Mouse (Mus musculus): ENCODE measurements at regions not wholly inside any gene's neighbourhood (a gene's known extent, or its start where the extent isn't known, plus 50 kb on each side); places are given as distances from the start of the nearest gene placed in this dataset.
"Not testable (repeated sequence)": the region's sequence is repeated elsewhere in the genome, so short reads cannot be mapped to it uniquely, and the experiment has no call there.

DNA sequence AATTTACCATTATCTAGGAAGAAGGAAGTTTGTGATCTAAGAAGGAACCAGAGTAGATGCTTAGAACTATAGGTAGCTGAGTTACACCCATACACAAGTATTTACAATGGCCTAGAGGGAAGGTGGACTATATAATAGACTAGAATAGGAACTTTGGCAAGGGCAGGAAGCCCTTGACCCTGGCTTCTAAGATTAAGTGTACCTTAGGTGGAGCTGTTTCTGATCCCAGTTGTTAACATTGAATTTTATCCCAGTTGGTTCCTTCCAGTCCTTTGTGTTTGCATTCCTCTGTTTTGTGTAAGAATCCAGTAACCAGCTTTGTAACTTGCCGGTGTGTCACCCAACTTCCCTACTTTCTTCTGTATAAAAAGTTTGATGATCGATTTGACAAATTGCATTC is 294.1 kb downstream of the Plod2 start:
- DNase-seq (ENCODE audit: low spot score in 2 of 2): not testable (repeated sequence)

DNA sequence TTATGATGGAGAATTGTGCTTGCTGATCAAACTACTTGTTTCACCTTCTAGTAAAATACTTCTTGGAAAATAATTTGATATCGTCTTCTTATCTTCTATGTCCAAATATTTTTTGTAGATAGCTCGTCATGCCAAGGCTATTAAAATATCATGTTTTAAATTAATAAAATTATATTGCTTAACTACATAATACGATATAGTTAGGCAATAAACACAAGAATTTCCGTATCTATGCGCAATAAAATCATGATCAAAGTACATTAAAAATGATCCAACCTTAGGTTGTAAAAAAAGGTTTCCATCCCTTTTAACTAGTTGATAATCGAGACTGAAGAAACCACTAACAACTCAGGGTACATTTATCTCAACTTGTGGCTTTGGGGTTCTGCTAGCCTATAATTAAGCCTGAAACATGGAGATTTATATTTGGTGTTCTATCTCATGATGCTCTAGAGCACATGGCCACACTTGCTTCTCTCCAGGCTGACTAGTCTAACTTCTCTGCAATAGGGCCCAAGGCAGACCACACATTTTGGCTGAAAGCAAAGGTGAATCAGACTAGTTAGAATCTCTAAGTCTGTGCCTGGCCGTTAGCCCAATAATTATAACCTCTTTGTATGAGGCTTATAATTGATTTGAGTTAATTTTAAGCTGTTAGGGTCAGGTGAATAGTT is 314.5 kb downstream of the Plod2 start:
- no peak for DNase-seq (ENCODE audit: low spot score in 2 of 2)

DNA sequence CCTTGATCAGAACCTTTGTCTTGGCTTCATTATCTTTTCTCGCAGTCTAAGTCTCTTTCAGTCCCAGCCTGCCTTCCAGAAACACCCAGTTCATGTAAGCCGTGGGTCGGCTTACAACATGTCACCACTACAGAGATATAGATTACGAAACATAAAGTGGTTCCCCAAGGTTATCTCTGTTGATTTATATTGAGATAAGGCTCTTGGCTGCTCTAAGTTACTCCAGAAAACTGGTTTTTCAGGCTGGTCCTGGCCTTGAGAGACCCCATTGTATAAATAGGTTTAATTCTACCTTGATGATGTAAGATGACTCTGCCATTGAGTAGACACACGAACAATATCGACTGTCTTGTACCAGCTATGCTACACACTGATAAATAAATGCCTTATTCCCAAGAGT is 323.8 kb downstream of the Plod2 start:
- DNase-seq (ENCODE audit: low spot score in 2 of 2): no peak

DNA sequence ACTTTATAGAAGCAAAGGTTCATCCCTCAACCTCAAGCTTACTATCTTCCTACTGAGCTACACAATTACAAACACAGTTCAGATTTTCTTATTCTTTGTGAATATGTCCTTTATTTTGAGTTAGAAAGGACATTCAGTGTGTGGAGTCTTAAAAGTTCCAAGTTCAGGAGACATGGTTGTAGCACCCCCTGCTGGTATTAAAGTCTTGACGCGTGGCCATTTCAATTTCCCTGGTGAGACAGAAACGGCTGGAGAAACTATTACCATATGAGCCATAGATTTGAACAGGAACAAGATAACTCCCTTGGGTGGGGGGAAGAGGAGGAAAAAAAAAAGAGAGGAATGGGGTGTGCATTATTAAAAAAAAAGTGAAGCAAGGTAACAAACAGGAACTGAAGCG is 336.6 kb downstream of the Plod2 start:
- DNase-seq (ENCODE audit: low spot score in 2 of 2): peak; percentile 4 to 5

DNA sequence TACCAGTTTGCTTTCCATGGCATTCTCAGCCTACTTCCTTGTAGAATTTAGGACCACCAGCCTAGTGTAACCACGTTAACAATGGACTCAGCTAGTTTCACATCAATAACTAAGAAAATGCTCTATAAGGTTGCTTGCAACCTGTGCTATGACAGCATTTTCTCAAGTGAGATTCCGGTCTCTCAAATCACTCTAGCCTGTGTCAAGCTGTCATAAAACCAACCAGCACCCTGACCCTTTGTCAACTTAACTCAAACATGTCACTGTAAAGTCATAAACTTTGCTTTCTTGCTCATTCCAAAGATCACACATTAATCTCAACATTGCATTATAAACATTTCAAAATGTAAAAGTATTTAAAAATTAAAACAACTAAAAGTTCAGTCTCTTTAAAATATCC is 337.8 kb downstream of the Plod2 start:
- DNase-seq (ENCODE audit: low spot score in 2 of 2): no peak

DNA sequence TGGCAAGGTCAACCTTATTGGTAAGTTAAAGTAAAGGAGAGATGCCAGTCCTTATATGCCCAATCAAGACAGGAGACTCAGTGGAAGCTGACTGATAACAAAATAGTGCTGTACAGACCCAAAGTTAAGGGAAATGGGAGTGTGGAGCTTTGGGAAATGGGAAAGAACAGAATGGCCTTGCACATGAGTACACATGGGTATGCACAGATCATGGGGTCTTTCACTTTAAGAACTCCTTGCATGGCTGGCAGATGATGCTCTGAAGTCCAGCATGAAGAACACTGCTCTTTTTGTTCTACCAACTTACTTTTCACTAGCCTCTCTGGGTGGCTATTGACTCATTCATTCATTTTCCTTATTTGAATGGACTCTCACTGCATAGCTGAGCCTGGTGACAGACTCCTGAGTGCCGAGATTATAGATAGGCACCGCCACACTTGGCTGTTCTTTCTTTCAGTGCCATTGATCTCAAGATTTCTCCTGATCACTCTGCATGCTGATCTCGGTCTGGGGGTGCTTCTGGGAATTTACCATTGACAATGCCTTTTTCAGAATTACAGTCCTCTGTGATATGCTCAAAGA is 340.3 kb downstream of the Plod2 start:
- no peak for DNase-seq (ENCODE audit: low spot score in 2 of 2)

DNA sequence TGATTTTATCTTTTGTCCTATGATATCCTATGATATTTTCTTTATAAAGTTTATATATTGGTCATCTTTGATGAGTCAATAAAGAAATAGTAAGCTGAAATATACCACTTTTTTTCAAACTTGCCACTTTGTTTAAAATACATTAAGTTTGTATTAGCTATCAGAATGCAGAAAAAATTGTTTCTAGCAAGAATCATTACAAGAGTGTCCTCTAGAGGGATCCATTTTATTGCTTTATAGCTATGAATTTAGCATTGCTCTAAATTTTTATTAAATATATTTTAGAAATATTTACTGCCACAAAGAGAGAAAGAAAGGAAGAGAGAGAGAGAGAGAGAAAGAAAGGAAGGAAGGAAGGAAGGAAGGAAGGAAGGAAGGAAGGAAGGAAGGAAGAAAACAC is 348.0 kb downstream of the Plod2 start:
- no peak for DNase-seq (ENCODE audit: low spot score in 2 of 2)

DNA sequence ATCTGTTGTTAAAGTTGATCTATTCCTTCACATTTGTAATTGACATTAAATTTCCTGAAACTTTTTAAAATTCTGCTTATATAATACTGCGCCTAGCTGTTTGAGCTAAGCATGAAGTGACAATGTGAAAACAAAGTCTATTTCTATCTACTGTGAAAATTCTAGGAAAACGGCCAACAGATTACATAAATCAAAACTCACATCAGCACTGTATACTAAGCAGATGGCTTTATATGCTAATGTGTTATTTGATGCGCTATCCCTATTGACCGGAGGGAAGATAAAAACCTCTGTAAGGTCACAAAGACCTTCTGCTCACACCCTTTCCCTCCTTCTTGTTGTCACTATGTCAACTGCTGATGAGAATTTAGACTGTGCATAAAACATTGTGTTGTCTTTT is 357.7 kb downstream of the Plod2 start:
- DNase-seq (ENCODE audit: low spot score in 2 of 2): no peak

DNA sequence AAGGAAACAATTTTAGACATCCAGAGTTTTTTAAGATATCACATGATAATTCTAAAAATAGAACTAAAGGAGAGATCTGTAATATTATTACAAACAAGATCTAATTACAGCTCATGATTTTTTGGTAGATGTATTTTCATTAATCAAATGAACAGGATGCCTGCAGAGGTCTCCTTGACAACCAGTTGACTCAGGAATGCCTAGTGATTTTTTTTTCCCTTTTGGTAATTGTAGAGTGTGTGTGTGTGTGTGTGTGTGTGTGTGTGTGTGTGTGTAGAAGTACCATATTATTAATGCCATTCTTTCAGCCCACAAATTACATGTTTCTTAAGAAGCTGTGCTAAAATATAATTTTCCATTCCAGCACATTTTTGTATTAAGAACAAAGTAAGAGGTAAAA is 365.1 kb downstream of the Plod2 start:
- no peak for DNase-seq (ENCODE audit: low spot score in 2 of 2)

DNA sequence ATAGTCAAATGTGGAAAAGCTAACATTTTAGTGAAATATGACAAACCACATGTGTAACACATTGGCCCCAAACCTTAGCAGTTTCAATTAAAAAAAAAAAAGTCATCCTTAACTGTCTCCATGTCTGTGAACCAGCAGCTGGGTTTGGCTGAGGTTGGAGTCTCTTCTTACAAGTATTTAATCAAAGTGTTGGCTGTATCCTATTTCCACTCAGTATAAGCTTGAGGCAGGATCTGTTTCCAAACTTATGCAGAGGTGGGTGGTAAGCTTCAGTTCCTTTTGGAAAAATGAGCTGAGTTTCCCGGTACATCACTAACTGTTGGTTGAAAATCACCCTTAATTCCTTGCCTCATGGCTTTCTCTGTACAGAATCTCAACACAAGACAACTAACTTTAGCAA is 377.4 kb downstream of the Plod2 start:
- DNase-seq (ENCODE audit: low spot score in 2 of 2): no peak

DNA sequence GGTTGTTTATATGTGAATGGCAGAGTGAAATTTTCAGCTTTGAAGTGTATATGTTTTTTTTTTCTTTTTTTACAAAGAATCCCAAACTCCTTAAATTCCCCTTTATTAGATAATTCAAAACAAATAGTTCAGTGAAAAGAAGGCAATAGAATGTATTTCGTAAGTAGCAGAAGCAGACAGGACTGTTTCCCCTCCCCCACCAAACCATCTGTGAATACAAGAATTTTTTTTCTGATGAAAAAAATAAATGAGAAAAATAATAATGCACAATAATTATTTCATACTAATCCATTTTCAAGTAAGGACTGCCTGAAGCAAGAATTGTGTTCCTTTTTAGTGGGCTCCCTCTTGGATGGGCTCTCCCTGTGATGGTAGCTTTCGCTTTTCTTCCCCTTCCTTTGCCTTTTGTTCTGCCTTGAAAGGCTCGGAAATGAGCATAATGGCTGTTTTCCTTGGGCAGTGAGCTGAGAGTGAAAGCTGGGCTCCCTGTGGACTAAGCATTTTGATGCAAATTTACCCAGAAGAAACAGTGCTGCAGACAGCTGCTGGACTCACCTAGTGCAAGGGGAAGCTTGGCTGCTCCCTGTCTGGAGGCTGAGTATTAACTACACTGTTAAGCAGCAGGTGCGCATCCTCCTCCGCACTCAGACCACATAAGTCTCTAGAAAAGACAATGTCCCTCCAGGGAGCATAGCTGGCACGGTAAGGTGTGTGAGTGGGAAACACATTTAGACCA is 388.4 kb downstream of the Plod2 start:
- DNase-seq (ENCODE audit: low spot score in 2 of 2): no peak

DNA sequence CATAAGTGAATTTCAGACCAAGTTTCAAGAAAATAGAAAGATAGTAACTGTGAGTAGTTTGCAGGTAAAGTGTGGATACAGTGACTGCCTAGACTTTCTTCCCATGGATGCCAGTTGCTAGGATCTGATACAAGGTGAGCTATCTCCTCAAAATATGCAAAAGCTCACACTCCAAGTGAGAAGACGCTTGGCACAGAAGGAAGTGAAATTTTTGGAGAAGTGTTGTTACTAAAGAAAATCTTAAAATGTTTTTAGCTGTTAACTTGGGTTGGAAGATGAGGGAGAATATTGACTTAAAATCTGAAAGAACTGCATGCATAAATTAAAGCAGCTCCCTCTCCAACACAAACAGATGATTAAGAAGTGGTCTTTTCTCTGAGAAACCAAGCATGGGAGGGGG is 395.8 kb downstream of the Plod2 start:
- DNase-seq (ENCODE audit: low spot score in 2 of 2): no peak

DNA sequence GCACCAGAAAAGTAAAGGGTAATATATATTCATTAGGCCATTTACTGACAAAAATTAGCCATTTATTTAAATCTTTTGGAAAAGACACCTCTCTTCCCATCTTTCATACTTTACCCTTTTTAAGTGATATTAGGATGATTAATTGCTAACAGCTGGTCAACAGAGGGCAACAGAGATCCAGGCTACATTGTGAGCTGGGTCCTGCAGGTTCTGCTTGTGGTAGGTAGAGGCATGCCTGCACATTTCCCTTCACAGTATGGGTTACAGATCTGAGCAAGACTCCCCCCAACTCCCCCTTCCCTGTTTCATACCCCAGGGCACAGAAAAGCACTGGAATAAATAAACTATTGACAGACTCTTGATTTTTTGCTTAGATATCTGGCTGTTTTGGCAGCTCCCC is 408.1 kb downstream of the Plod2 start:
- DNase-seq (ENCODE audit: low spot score in 2 of 2): no peak

DNA sequence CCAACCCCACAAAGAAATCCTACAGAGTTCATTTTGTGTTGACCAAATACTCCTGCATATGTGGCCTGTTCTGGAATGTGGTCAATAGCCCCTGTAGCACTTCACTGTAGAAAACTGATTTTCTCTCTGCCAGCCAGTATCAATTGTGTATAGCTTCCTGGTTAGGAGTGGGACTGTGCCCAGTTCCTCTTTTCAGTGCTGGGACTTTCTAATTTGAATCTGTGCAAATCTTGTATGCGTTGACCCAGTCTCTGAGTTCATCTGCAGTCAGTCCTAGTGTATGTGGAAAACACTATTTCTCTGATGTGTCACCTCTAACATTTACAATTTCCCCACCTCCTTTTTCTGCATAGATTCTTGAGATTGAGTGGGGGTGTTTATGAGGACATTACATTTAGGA is 421.3 kb downstream of the Plod2 start:
- DNase-seq (ENCODE audit: low spot score in 2 of 2): no peak

DNA sequence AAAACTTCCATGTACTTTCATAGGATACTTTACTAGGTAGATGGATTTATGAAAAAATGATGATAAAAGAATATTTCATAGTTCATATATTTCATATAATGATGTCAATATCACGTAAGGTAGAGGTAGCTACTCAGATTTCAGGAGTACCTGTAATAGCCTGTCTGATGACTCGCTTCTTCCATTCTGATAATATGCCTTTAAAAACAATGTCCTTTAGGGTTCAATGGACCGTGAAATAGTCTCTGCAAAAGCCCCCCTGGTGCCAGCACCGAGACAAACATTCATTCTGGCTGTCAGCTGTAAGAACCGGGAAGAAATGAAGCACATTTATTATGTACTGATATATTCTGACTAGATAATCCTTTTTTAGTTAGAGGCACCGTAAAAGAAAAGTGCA is 449.7 kb downstream of the Plod2 start:
- no peak for DNase-seq (ENCODE audit: low spot score in 2 of 2)

DNA sequence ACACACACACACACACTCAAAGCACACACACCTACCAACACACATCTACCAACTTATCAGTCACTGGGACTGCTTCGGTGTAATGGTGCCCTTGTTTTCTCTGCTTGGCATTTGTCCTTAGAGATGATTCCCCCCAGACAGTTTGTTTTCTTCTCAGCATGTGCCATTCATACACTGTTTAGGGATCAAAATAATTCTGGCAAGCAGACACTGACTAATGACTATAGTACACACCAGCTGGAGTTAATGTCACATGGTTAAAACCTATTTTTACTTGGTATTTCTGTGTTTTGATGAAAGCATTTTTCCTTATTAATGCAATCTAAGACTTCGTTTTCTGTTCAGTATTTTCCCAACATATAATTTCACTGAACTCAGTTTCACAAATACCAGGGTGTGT is 454.1 kb downstream of the Plod2 start:
- no peak for DNase-seq (ENCODE audit: low spot score in 2 of 2)

DNA sequence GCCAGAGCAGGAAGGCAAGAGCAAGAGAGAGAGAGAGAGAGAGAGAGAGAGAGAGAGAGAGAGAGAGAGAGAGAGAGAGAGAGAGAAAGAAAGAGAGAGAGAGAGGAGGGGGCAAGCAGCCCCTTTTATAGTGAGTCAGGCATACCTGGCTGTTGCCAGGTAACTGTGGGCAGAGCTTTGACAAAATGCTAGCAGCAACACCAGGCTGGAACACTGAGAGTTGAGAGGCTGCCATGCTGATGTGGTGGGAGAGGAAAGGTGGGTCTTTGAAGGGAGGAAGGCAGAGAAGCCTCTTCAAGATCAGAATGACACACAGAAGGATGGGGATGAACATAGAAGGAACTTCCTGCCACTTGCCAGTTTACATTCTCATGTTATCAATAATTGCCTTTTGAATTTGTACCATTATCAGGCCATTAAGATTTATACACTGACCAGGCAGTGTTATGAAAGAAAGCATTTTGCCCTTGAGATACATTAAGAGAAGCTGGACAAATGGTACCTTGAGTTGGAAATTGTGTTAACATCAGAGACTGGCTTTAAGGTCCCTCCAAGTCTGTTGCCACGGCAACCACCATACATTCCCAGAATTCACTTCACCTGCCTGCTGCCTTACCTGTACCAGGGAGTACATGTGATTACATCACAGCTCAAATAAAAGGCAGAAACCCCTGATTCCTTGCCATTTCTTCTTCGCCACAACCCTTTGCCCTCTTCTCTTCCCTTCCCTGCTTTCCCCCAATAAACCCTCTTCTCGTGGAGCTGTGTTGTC is 463.3 kb downstream of the Plod2 start:
- no peak for DNase-seq (ENCODE audit: low spot score in 2 of 2)

DNA sequence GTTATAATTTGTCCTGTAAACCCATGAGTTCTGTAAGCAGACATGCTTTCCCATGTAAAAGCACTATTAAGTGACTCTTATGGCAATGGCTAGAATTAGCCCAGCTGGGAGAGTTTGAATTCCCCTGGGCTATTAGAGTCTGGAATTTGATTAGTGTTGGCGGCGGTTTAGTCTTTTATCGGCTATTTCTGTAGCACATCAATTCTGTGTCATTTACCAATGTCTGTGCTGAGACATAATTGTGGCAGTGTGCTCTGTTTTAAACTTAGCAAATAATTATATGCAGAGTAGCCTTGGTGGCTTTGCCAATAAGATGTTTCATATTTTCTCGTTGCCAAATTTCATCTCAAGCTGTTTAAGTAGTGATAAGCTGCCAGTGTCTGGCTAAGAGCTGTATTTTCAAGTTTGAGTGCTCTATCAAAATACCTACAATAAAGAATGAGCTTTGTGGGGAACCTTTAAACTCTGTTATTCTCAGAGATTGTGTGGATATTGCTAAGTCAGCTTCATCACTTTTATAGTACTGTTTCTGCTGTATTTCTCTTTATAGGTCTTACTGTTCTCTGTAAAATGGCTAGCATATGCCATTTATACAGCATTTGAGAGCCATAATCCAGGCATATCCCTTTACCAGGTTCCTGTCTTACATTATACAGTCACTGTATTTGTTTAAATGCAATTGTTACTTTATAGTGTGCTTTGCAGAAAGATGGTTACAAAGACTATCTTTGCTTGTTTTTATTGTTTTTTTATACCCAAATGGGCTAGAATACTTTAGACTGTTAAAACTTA is 466.7 kb downstream of the Plod2 start:
- DNase-seq (ENCODE audit: low spot score in 2 of 2): no peak

DNA sequence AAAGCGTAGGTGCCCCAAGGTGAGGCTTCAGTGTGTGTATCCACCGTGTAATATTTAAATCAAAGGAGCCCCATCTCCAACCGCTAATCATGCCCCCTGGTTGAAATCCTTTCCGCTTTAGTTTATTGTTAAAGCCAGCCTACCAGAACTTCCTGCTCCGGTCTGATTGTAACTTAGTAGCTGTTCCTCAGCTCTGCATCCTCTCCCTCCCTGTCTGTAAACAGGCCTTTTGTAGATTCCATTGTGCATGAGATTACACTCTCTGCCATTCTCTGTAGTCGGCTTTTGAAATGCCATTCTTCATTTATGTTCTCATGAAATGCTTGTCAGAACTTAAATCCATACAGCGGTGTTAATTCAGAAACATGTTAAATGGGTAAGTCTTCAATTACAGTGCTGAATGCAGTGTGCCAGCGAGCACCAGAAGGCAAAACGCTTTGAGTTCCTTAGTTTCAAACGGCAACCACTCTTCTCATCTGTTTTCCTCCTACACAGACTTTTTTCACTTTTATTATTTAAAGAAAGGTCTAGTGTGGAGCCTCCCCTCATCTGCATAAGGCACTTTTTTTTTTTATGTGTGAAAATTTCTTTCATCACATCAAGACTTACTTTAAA is 502.4 kb downstream of the Plod2 start:
- DNase-seq (ENCODE audit: low spot score in 2 of 2): no peak

DNA sequence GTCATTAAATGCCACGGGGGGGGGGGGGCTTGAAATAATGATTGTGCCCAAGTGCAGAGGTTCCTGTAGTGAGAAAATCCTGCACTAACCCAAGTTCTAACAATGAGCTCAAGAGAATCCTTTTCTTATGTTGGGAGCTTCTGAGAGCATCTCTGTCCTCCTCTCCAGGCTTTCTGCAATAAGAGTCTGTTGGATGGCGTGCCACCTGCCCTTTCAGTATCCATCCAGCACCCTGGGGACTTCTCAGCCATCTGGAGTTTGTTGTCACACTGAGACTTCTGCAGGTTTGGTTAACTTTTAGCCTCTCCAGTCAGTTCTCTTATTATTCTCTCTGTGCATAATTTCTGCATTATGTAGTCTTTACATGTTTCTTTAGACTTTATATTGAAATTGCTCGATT is 530.1 kb downstream of the Plod2 start:
- no peak for DNase-seq (ENCODE audit: low spot score in 2 of 2)

DNA sequence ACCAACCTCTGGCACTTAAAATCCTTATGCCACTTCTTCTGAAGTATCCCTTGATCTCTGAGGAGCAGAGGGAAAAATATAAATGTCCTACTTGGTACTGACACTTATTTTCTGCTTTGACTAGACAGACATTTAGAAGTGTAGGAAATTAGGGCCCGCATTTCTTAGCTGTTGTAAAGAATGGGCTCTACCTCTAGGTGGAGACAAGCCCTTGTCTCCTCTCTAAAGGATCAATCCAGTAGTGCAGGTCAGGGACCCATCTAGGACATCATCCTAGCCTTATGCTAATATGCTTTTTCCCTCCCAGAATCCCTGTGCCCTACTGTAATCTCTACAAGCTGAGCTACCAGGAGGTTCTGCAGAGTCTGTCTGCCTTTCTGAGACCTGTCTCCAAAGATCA is 541.1 kb downstream of the Plod2 start:
- no peak for DNase-seq (ENCODE audit: low spot score in 2 of 2)

Measured in adrenal gland, postnatal 4 days (tissue).